Mouse (Mus musculus) intestine, embryonic 15.5 days (tissue): ENCODE measurements around the gene Cerk. TPM values are rescaled to one million over a fixed set of nuclear protein-coding genes. Genes with fewer than 3 reads are reported as not detected.
A peak's percentile ranks its signal among the peaks of the same experiment; 100 is the strongest.
"Not testable (repeated sequence)": the region's sequence is repeated elsewhere in the genome, so short reads cannot be mapped to it uniquely, and the experiment has no call there.

Experiments
- ATAC-seq: fragments of 200-750 bp; cut with Nextera tagmentation; 2 replicates; pipeline ENCODE4 v1.8.0; 2017; ENCODE audit warnings: moderate TSS enrichment, moderate library complexity
- H3K27ac ChIP-seq: fragments of 300-500 bp; sonication (generic); 2 replicates; pipeline ENCODE4 v1.5.1; 2015; ENCODE audit warnings: mild to moderate bottlenecking, inconsistent platforms
- H3K27me3 ChIP-seq: fragments of 300-500 bp; sonication (generic); replicated peaks from 2 replicates; pipeline ENCODE4 v1.6.1; 2015; ENCODE audit warnings: inconsistent platforms
- H3K36me3 ChIP-seq: fragments of 300-500 bp; sonication (generic); 2 replicates; pipeline ENCODE4 v1.6.1; 2015; ENCODE audit warnings: inconsistent platforms
- H3K4me1 ChIP-seq: fragments of 300-500 bp; sonication (generic); replicated peaks from 2 replicates; pipeline ENCODE4 v1.6.1; 2015; ENCODE audit warnings: inconsistent platforms
- H3K4me2 ChIP-seq: fragments of 300-500 bp; sonication (generic); replicated peaks from 2 replicates; pipeline ENCODE4 v1.6.1; 2015; ENCODE audit warnings: mild to moderate bottlenecking, inconsistent platforms
- H3K4me3 ChIP-seq: fragments of 300-500 bp; sonication (generic); replicated peaks from 2 replicates; pipeline ENCODE4 v1.5.1; 2015; ENCODE audit warnings: inconsistent platforms
- H3K9ac ChIP-seq: fragments of 300-500 bp; sonication (generic); 2 replicates; pipeline ENCODE4 v1.6.1; 2015; ENCODE audit warnings: inconsistent platforms
- H3K9me3 ChIP-seq: fragments of 300-500 bp; sonication (generic); 2 replicates; pipeline ENCODE4 v1.6.1; 2016; ENCODE audit warnings: inconsistent platforms
- WGBS: fragments of 180-500 bp; shearing (Covaris S2); methylation state at CpG from one replicate; pipeline ENCODE4 v1.1.7; 2015; 5-methylcytosine and 5-hydroxymethylcytosine counted together
- polyA plus RNA-seq: library from polyadenylated mRNA; unstranded; fragments of >200 nt; fragmentation: Nextera tagmentation; extraction: Ambion mirVana; gene quantifications from 2 replicates; pipeline ENCODE4 v1.2.1, GENCODE M21; 2015

The Cerk gene
- polyA plus RNA-seq, 1 experiment from 2014 or later: 8.4 TPM

- not testable (repeated sequence) for ATAC-seq, H3K9ac ChIP-seq, H3K27me3 ChIP-seq, H3K27ac ChIP-seq, H3K4me2 ChIP-seq, H3K4me3 ChIP-seq, H3K36me3 ChIP-seq, H3K4me1 ChIP-seq, H3K9me3 ChIP-seq
- 84% methylated on average over 11 of the region's 11 CpGs for WGBS
These were observed 36.0 kb upstream of the Cerk start for GRCm38 (mm10) chr15:86221901-86222300.

- WGBS: 85% methylated on average over 4 of the region's 4 CpGs
- H3K36me3 ChIP-seq: no peaks in the 10 kb centered on the region
- H3K4me2 ChIP-seq: no peak overlapping the region
- no peak overlapping the region for H3K9ac ChIP-seq
- no peaks in the 10 kb centered on the region for H3K9me3 ChIP-seq
- H3K27me3 ChIP-seq: no peaks in the 10 kb centered on the region
- H3K4me1 ChIP-seq: no peaks in the 10 kb centered on the region
- no peak for ATAC-seq
- H3K4me3 ChIP-seq: no peak overlapping the region
- H3K27ac ChIP-seq: no peak overlapping the region
These were observed 35.4 kb upstream of the Cerk start for GRCm38 (mm10) chr15:86221369-86221768.

- no peaks in the 10 kb centered on the region for H3K27me3 ChIP-seq
- H3K4me1 ChIP-seq: no peaks in the 10 kb centered on the region
- WGBS: 78% methylated on average over 4 of the region's 4 CpGs
- H3K9me3 ChIP-seq: no peaks in the 10 kb centered on the region
- no peaks in the 10 kb centered on the region for H3K36me3 ChIP-seq
- ATAC-seq: no peak
- H3K4me2 ChIP-seq: no peak overlapping the region
- no peak overlapping the region for H3K27ac ChIP-seq
- H3K9ac ChIP-seq: no peak overlapping the region
- H3K4me3 ChIP-seq: no peak overlapping the region
These were observed 34.8 kb upstream of the Cerk start for GRCm38 (mm10) chr15:86220715-86221114.

- Histone ChIP-seq H3K4me1 (0 out of 2 replicates have a peak, but pooled peaks cover 2% of the 10 kb centered on the region), H3K4me3 (no peak overlapping the region), H3K27ac (no peak overlapping the region), H3K9ac (no peak overlapping the region), H3K36me3 (no peaks in the 10 kb centered on the region), H3K4me2 (no peak overlapping the region), H3K27me3 (no peaks in the 10 kb centered on the region), H3K9me3 (no peaks in the 10 kb centered on the region)
- ATAC-seq: no peak
- WGBS: 74% methylated on average over 5 of the region's 5 CpGs
These were observed 34.3 kb upstream of the Cerk start for GRCm38 (mm10) chr15:86220229-86220630.

- 77% methylated on average over 7 of the region's 7 CpGs for WGBS
- no peak overlapping the region for H3K4me2 ChIP-seq
- ATAC-seq: no peak
These were observed 33.7 kb upstream of the Cerk start for GRCm38 (mm10) chr15:86219534-86220228.

GRCm38 (mm10) chr15:86216641-86217040 is 30.7 kb upstream of the Cerk start:
- 83% methylated on average over 9 of the region's 9 CpGs for WGBS
- not testable (repeated sequence) for H3K27me3 ChIP-seq, H3K4me3 ChIP-seq, H3K9me3 ChIP-seq, H3K9ac ChIP-seq, H3K27ac ChIP-seq, ATAC-seq, H3K36me3 ChIP-seq, H3K4me2 ChIP-seq
- H3K4me1 ChIP-seq: peaks cover 15% of the 10 kb centered on the region

More at GRCm38 (mm10) chr15:86219534-86220228, 33.7 kb upstream of the Cerk start:
- Histone ChIP-seq H3K27ac (no peak overlapping the region), H3K36me3 (no peaks in the 10 kb centered on the region), H3K4me1 (peaks cover 6% of the 10 kb centered on the region), H3K4me3 (no peak overlapping the region), H3K9me3 (no peaks in the 10 kb centered on the region), H3K9ac (no peak overlapping the region), H3K27me3 (no peaks in the 10 kb centered on the region)

GRCm38 (mm10) chr15:86214549-86215201 is 28.7 kb upstream of the Cerk start:
- H3K36me3 ChIP-seq: no peaks in the 10 kb centered on the region
- peak overlapping the region; percentile 91 for H3K9ac ChIP-seq
- H3K4me1 ChIP-seq: peaks cover 15% of the 10 kb centered on the region
- ATAC-seq: peak; percentile 7; the same call in 1 of the 2 replicates
- H3K27ac ChIP-seq: peak overlapping the region; percentile 91
- H3K9me3 ChIP-seq: no peaks in the 10 kb centered on the region
- WGBS: 13% methylated on average over 25 of the region's 25 CpGs
- peak overlapping the region; percentile 97 for H3K4me2 ChIP-seq
- no peaks in the 10 kb centered on the region for H3K27me3 ChIP-seq
- H3K4me3 ChIP-seq: peak overlapping the region; percentile 86

GRCm38 (mm10) chr15:86213753-86214548 is 28.0 kb upstream of the Cerk start, which contains the start of gene Tbc1d22a:
Tbc1d22a (plus strand) TSS chr15:86214459.
- peak within 1 kb of the TSS; percentile 91 for H3K27ac ChIP-seq
- peak within 1 kb of the TSS; percentile 91 for H3K9ac ChIP-seq
- no peaks in the 10 kb centered on the region for H3K36me3 ChIP-seq
- H3K4me2 ChIP-seq: peak within 1 kb of the TSS; percentile 97
- peak within 1 kb of the TSS; percentile 86 for H3K4me3 ChIP-seq
- peak; percentile 96 for ATAC-seq
- H3K4me1 ChIP-seq: peaks cover 15% of the 10 kb centered on the region
- WGBS: under 1% methylated on average over 64 of the region's 64 CpGs
- no peaks in the 10 kb centered on the region for H3K9me3 ChIP-seq
- H3K27me3 ChIP-seq: no peaks in the 10 kb centered on the region

- H3K9me3 ChIP-seq, H3K36me3 ChIP-seq, ATAC-seq, H3K27me3 ChIP-seq, H3K27ac ChIP-seq, H3K4me3 ChIP-seq, H3K9ac ChIP-seq, H3K4me2 ChIP-seq: not testable (repeated sequence)
- WGBS: 92% methylated on average over 5 of the region's 5 CpGs
- peaks cover 15% of the 10 kb centered on the region for H3K4me1 ChIP-seq
These were observed 26.3 kb upstream of the Cerk start for GRCm38 (mm10) chr15:86212193-86212592.

- Histone ChIP-seq H3K4me3 (no peak overlapping the region), H3K9me3 (no peaks in the 10 kb centered on the region), H3K4me1 (peaks cover 8% of the 10 kb centered on the region), H3K36me3 (no peaks in the 10 kb centered on the region), H3K4me2 (no peak overlapping the region), H3K27ac (no peak overlapping the region), H3K9ac (no peak overlapping the region), H3K27me3 (no peaks in the 10 kb centered on the region)
- 71% methylated on average over 4 of the region's 4 CpGs for WGBS
- no peak for ATAC-seq
These were observed 20.4 kb upstream of the Cerk start for GRCm38 (mm10) chr15:86206385-86206784.

- Histone ChIP-seq H3K9ac (no peak overlapping the region), H3K4me3 (no peak overlapping the region), H3K36me3 (no peaks in the 10 kb centered on the region), H3K27me3 (no peaks in the 10 kb centered on the region), H3K4me2 (no peak overlapping the region), H3K4me1 (peaks cover 8% of the 10 kb centered on the region), H3K9me3 (no peaks in the 10 kb centered on the region), H3K27ac (no peak overlapping the region)
- 51% methylated on average over 2 of the region's 2 CpGs for WGBS
- ATAC-seq: no peak
These were observed 19.4 kb upstream of the Cerk start for GRCm38 (mm10) chr15:86205300-86205699.

- Histone ChIP-seq H3K36me3 (no peaks in the 10 kb centered on the region), H3K4me2 (peak overlapping the region; percentile 34), H3K4me3 (no peak overlapping the region), H3K27me3 (no peaks in the 10 kb centered on the region), H3K9me3 (no peaks in the 10 kb centered on the region), H3K27ac (no peak overlapping the region), H3K4me1 (peaks cover 8% of the 10 kb centered on the region), H3K9ac (no peak overlapping the region)
- ATAC-seq: peak; percentile 46
- WGBS: 41% methylated on average over 7 of the region's 7 CpGs
These were observed 18.1 kb upstream of the Cerk start for GRCm38 (mm10) chr15:86203942-86204561.
